Mouse (Mus musculus): ENCODE results near the gene Hjurp.

Gene Hjurp

DNA sequence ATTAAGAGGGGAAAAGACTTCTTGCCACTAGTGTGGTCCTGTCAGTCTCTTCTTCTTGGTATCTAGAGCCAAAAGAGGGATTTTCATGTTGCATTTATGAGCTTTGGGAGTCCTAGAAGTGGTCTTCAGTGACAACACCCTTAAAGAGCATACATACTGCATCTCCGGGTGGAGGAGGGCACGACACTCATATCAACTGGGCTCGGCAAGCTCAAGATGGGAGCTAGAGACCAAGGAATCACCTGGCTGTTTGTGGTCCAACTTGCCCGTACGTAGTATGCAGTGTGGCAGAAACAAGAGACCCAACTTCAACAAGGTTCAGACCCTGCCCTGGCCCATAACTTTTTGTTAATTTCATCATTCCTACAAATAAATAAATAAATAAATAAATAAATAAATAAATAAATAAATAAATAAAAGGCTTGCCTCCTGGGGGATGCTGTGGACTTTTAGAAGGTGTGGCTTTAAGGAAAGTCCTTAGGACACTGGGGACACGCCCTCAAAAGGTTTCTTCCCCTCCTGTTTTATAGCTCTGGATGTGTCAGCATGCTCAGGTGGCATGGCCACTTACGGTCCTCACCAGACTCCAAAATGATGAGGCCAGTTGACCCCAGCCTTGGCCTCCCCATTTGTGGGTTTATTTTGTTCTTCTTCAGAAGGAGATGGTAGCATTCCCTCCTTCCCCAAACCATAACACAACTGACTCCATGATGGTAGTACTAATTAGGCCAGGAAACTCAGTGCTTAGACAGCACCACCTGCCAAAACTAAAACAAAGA lies 20.2 kb upstream of the Hjurp start:
- no peak for DNase-seq (ENCODE audit: low spot score)

DNA sequence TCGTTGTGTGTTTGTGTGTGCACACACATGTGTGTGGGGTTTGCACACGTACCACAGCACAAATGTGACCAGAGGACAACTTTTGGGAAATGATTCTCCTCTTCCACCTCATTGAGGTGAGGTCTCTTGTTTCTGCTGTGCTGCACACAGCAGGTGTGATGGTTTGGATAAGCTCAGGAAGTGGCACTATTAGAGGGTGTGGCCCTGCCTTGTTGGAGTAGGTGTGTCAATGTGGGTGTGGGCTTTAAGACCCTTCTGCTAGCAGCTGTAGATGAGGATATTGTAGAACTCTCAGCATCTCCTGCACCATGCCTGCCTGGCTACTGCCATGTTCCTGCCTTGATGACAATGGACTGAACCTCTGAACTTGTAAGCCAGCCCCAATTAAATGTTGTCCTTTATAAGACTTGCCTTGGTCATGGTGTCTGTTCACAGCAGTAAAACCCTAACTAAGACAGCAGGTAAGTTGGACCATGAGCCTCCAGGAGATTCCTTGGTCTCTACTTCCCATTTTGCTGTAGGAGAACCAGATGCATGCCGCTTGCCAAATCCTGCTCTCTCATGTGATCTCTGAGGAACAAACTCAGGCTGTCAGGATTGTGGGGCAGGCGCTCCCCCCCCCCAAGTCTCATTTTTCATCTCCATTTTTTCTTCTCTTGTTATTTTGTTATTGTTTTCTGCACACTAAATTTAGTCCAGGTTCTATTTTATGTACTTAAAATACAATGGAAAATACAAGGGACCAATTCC lies 18.9 kb upstream of the Hjurp start:
- no peak for DNase-seq (ENCODE audit: low spot score)

- no peak for DNase-seq (ENCODE audit: low spot score)
Measured at GRCm38 (mm10) chr1:88294650-88295049, 17.2 kb upstream of the Hjurp start.

- no peak for DNase-seq (ENCODE audit: low spot score)
Measured at GRCm38 (mm10) chr1:88292057-88292456, 14.6 kb upstream of the Hjurp start.

- no peak for DNase-seq (ENCODE audit: low spot score)
Measured at GRCm38 (mm10) chr1:88291409-88292005, 14.1 kb upstream of the Hjurp start.

GRCm38 (mm10) chr1:88290511-88290910 lies 13.1 kb upstream of the Hjurp start:
- DNase-seq (ENCODE audit: low spot score), result no peak

- DNase-seq (ENCODE audit: low spot score), result peak; percentile 72
Measured at GRCm38 (mm10) chr1:88289917-88290316, 12.5 kb upstream of the Hjurp start.

DNA sequence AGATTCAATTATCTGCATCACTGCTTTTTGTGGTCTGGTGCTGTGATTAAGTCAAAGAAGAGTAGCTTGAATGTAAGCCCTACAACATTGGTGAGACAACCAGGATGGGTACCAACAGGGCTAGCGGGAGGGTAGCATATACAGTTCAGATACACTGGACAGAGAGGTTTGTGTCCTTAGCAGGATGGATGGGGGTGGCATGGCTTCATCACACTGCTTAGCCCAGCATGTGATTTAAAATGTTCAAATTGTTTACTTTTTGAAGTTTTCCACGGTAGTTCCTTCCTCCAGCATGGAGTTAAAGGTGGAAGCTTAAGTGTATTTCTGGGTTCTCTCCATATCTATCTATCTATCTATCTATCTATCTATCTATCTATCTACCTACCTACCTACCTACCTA lies 11.7 kb upstream of the Hjurp start:
- DNase-seq (ENCODE audit: low spot score), result no peak

DNA sequence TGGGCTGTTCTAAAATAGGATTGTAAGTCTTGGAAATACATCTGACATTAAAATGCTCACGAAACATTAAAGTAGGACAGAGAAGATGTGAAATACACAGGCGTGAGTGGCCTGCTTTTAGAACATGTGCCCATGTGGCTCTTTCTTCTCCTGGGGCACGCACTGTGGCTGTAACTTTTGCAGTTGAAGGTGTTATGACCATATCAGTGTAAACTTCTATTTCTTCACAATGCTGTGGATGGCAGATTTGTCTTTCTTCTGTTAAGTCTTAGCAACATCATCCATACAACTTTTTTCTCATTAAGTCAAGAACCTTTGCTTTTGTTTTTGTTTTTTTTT lies 11.3 kb upstream of the Hjurp start:
- DNase-seq (ENCODE audit: low spot score), result peak; percentile 7

DNA sequence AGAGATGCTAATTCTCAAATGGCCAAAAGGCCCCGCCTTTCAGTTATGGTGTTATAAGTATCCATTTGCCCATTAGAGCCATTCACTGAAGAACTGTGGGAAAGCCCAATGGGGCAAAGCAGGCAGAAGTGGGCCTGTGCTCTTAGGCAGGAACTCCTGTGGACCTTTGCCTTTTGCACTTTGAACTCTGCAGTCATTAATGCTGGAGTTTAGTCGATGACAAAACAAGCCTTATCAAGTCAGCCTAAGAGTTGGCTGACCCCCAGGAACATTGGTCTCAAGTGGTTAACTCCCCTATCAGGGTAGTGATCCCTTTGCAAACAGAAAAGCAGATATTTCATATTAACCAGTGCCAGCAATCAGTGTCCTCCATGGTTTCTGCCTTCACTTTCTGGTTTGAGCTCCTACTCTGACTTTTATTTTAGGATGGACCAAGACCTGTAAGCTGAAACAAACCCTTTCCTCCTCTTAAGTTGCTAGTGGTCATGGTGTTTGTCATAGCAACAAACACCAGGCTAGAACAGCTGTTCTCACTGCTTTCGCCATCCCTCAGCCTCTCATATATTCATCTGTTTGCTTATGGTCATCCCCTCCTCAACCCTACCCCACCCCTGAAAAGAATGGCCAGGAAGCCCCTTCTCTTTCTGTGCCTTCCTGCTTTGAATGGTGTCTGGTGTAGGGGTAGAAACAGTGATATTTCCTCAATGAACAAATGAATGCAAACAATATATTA lies 10.8 kb upstream of the Hjurp start:
- DNase-seq (ENCODE audit: low spot score), result peak; percentile 3

DNA sequence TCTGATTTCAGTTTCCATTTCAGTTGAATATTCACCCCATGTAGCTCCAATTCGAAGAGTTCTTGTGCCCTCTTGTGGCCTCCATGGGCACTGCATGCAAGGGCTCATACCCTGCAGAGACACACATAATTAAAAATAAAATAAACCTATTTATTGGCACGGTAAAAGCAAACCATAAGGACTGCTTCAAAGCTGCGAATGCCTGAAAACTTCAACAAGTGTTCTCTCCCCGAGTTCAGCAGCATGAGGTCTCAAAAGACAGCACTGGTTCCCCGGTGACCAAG lies 10.2 kb upstream of the Hjurp start:
- DNase-seq (ENCODE audit: low spot score), result peak; percentile 82

GRCm38 (mm10) chr1:88286887-88287696 lies 9.7 kb upstream of the Hjurp start:
- no peak for DNase-seq (ENCODE audit: low spot score)

GRCm38 (mm10) chr1:88286136-88286845 lies 8.9 kb upstream of the Hjurp start:
- no peak for DNase-seq (ENCODE audit: low spot score)

DNA sequence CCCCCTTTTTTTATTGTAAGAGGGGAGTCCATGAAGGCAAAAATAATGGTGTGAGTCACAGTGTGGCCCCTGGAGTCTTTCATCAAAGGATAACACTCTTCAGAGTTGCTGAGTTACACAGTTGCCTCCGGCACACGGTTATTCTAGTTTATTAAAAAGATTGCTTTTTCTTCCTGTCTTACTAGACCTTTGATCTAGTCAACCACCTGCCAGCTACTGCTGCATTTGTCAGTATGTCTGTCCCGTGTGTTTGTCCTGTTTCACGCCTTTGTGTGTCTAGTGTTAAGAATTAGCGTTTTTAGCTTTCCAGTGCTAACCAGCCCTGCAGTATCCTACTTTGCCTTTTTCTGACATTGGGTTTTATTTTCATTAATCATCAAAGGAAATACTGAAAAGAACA lies 8.2 kb upstream of the Hjurp start:
- DNase-seq (ENCODE audit: low spot score), result no peak

GRCm38 (mm10) chr1:88284946-88285320 lies 7.5 kb upstream of the Hjurp start:
- DNase-seq (ENCODE audit: low spot score), result peak; percentile 45

- no peak for DNase-seq (ENCODE audit: low spot score)
Measured at GRCm38 (mm10) chr1:88284228-88284945, 7.0 kb upstream of the Hjurp start.

GRCm38 (mm10) chr1:88283376-88284227 lies 6.2 kb upstream of the Hjurp start:
- DNase-seq (ENCODE audit: low spot score), result peak; percentile 18

DNA sequence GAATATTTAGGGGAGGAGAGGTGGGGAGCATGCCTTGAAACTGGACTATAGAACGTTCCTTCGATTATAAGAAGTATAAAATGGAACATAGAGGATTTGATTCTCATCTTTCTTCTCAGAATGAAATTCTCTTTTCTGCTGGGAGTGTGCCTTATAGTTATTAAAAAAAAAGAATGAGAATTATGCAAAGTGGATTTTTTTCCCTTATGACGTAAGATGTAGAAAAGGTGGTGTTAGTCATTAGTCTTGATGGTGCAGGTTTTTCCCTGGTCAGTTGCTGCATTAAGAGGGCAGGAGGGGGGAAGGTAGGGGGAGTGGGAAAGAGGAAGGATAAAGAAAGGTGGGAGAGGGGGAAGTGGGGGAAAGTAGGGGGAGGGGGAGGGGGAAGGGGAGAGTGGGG lies 4.9 kb upstream of the Hjurp start:
- no peak for DNase-seq (ENCODE audit: low spot score)

DNA sequence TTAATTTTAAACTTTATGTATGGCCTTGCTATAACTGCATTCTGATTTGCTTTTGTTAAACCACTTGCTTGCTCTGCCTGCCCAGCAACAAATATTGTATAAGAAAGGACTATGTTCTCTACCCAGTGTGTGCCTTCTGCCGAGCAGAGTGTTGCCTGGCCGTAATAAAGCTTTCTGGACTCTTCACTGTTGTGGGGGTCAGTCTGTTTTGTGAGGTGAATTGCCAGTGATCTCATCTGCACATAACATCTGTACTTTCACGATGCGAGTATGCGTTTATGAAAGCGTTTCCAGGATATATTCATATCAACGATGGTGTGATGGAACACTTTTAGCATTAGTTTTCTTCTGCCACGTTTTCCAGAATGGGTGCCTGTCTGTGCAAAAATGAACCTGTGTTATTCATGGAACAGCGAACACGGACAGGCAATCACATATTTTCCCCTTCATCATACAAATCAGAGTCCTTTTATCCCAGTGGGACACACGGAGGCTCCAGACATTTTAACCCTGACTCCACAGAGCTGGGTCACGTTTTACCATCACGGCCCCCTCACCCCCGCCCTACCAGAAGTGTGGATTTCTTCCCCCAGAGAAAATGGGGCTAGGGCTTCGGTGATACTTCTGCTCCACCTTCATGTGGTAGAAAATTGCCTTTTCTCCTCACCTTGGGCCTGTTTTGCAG lies 2.7 kb upstream of the Hjurp start:
- peak; percentile 10 for DNase-seq (ENCODE audit: low spot score)

Measured in urinary bladder, postnatal 14 days (tissue).